Mouse (Mus musculus): ENCODE results near the gene Aldh1l1.

Aldh1l1 gene

DNA sequence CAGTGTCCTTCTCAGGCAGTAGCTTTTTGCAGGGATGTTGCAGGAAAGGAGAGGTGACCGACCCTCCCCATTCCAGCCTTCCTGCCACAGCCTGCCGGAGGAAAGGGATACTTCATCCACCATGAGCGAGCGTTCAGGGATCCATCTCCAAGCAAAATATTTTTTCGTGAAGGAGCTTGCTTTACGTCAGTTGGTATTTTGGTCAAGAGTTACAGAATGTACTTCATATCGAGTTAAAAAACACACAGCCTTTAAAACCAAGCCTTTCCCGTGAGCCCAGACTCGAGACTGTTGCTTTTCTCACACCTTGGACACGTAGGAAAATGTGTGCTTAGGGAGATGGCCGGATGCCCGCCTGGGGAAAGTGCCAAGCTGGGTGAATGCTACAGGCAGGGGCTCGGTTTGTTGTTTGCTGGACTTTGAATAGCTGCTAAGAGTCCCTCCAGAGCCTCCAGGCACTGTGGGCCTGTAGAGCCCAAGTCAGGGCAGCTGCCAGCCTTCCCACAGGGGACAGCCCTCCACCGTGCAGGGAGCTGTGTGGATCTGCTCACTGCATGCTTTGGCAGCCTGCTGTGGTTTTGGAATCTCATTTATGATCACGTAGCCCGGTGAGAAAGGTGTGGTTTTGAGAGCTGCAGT, 20.6 kb downstream of the Aldh1l1 start:
- in situ Hi-C loops (cut with MboI, MseI): no loop called here

DNA sequence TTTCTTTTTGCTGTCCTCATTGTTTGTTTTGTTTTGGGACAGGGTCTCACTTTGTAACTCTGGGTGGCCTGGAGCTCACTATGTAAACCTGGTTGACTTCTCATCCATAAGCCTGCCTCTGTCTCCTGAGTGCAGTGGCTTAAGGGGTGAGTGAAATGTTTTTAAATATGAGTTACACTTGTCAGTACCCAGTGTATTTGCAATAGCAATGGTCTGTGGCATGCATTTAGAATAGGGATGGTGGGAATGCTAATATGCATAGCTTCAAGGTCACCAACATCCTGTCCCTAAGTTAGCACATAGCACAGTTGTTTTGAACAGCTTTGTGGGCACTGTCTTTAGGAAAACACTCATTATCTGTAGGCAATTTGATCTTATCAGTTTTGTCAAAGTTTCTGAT, 21.2 kb downstream of the Aldh1l1 start:
- in situ Hi-C loops (cut with MboI, MseI): no loop called here

DNA sequence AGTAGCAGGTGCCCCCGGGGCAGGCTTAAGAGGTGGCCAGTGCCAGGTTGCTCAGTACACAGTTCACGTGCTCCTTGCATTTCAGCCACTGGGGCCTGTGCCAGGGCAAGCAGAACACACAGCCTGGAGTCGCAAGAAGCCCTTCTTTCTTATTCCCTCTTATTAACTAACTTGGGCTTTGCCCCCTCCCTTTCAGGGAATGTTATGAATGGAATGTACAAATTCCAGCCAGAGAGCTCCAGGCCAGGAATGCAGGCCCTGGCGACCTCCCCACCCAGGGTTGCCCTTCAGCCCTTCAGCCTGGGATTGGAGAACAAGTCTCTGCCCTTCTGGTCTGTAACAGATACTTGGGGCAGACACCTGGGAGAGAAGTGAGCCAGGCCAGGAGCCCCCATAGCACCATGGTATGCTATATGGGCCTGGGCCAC, 22.0 kb downstream of the Aldh1l1 start:
- in situ Hi-C loops (cut with MboI, MseI): no loop called here

DNA sequence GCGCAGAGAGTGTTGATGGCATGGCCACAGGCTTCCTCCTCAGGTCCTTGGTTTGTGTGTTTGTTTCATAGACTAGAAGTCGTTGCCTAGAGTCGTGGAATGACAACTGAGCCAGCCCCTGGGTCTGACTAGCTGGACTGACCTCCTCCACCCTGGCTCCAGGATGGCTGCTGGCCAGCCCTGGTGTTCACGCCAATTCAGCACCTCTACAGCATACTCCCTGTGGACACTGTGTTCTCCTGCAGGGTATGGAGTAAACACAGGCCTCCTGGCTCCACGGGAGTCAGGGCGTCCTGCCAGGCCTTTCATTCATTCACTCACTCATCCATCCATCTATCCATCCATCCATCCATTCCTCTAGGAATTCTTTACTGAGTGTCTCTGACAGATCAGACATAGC, 22.9 kb downstream of the Aldh1l1 start:
- in situ Hi-C loops (cut with MboI, MseI): no loop called here

DNA sequence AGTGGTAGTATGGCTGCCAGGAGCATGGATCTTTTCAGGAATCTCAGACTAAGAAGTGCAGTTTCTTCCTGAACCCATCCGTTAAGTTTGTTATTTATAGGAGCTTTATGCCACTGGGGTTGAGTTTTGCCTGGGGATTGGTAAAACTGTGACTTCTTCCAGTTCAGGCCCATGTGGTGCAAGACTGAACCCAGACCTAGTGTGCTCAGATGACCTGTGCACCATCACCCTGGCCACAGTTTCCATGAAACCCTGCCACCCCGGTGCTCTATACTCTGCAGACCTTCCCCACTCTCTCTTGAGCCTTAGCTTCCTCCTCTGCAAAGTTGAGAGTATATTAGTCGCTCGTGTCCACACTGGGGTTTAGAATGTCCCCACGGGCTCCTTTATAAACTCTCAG, 26.2 kb downstream of the Aldh1l1 start:
- in situ Hi-C loops (cut with MboI, MseI): loop anchor here (10.0 kb wide), 1 partner anchor 838 kb away; no protein-coding TSS in a partner anchor

DNA sequence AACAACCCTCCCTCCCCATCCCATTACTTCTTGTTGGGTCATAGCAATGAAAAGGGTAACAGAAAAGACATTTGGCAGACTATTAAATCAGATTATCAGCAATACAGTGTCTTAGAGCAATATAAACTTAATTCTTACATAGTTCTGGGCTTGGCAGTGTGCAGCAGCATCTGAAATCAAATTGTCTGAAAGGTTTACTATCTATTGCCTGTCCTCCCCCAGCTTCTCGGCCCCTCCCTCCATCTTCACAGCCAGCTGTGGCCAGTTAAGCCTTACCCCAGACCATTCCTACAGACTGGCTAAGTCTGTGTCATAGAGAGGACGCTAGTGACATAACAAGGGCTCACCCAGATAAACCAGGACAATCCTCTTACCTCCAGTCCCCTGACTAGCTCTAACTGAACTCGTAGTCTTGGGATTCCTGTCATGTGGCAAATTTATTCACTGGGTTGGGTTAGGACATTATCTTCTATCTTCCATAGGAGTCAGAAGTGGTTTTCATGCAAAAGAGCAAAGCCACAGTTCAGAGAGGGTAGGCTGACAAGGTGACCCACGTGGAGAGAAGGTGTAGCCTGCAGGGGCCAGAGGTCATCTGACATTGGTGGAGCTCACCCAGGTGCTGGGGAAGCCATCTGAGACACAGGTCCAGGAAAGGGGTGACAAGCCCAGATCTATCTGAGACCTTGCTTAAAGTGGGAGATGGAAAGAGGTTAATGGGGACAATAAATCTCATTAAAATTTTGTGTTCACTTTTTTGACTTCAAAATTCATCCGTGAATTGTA, 27.0 kb downstream of the Aldh1l1 start:
- in situ Hi-C loops (cut with MboI, MseI): loop anchor here (10.0 kb wide), 1 partner anchor 838 kb away; no protein-coding TSS in a partner anchor

DNA sequence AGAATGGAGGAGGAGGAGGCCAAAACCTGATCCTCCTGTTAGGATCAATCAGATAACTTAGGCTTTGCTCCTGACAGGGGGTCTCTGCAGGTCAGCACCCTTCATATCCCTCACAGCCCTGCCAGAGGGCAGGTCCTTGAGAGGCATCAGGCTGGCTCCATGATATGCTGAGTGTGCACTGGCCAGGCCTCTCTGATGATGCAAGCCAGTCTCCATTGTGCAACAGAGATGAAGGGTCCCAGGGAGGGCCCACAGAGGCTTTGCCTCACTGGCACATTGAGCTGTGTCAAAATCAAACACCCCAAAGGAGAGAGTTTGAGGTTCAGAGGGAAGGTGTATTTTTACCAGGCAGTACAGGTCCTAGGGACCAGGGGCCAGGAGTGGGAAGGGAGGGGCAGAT, 28.1 kb downstream of the Aldh1l1 start:
- in situ Hi-C loops (cut with MboI, MseI): loop anchor here (10.0 kb wide), 1 partner anchor 840 kb away; no protein-coding TSS in a partner anchor

DNA sequence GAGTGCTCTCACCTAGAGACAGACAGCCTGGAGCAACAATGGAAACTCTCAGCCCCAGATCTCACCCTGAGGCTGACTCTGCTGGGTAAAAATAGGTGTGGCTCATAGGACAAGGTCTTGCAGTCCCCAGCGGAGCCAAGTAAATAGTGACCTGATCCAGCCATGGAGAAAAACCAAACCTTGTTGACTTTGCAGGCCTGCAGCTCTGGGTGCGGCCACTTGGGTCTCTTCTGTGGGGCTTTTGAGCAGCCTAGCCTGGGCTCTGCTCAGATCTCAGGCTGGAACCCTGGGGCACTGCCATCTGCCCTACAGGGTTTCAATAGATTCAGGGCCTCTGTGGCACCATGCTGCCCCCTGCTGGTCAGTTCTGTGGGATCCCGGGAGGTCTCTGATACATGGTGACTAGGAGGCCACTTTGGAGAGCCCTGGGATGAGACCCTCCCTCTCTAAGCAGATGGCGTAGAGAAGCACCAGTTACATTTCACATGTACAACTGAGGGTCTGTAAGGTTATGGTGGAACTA, 28.7 kb downstream of the Aldh1l1 start:
- in situ Hi-C loops (cut with MboI, MseI): loop anchor here (5.0 to 10.0 kb wide), 2 partner anchors 63 to 840 kb away; no protein-coding TSS in a partner anchor

DNA sequence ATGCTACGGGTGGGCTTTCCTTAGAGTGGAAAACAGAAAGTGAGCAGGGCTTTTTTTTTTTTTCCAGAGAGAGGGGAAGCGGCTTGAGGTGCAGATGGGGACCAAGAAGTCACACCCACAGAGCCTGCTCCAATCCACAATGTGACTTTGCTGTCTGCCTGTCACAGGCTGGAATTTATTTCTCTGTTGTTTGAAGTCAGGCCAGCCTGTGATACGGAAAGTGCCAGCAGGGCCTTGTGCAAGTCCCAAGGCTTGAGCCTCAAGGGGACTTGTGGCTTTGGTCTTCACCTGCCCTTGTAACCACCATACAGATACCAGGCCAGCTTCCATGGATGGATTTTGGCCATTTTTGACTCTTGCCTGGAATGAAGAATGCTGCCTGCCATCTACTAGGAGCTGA, 32.7 kb downstream of the Aldh1l1 start:
- in situ Hi-C loops (cut with MboI, MseI): loop anchor here (5.0 to 10.0 kb wide), 2 partner anchors 67 to 844 kb away; no protein-coding TSS in a partner anchor

DNA sequence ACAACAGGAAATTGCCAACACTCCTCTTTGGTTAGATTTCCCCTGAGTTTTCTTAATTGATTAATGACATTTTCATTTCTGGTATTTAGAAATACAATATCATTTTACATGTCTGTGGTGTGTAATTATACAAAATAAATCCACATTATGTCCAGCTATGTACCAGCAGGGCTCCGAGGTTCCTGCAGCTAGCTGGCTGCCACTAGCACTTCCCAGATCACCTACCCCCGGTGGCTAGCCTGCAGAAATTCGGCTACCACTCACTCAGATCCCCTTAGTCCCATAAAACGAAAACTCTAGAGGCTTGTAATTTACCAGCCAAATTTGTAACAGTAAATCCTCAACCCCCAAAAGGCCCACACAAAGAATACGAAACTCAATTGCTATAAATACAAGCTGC, 33.1 kb downstream of the Aldh1l1 start:
- in situ Hi-C loops (cut with MboI, MseI): loop anchor here (5.0 to 10.0 kb wide), 2 partner anchors 67 to 845 kb away; no protein-coding TSS in a partner anchor

DNA sequence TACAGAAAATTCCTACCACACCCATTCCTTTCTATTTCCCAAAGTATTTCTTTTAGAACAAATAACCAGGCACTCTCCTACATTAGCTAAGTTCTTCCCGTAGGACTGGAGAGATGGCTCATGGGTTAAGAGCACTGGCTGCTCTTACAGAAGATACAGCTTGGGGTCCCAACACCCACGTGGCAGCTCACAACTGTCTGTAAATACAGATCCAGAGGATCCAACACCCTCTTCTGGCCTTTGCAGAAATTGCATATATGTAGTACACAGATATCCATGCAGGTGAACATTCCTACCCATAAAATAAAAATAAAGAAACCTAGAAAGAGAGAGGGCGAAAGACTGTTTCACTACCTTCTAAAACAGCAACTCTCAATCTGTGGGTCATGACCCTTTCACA, 40.2 kb downstream of the Aldh1l1 start:
- in situ Hi-C loops (cut with MboI, MseI): no loop called here

DNA sequence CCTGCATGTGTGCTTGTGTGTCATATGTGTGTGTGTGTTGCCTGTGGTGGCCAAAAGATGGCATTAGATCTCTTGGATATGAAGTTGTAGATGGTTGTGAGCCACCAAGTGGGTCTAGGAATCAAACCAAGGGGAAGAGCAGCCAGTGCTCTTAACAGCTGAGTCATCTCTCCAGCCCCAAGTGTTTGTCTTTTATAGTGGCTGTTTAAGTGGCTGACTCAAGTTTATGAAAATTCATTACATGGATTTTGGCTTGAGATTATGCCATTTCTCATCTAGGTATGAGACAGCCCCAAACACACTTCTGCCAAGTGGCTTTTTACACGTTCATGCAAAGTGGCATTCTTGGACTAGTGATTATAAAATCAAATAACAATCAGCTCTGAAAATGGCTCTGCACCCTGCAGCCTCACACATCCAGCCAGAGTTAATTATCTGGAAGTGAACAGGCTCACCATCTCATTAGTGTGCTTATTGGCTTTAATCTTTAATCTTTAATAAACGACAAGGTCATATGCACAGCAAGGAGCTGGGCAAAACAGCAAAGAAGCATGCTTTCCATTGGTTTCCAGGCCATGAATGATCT, 43.3 kb downstream of the Aldh1l1 start:
- in situ Hi-C loops (cut with MboI, MseI): no loop called here

DNA sequence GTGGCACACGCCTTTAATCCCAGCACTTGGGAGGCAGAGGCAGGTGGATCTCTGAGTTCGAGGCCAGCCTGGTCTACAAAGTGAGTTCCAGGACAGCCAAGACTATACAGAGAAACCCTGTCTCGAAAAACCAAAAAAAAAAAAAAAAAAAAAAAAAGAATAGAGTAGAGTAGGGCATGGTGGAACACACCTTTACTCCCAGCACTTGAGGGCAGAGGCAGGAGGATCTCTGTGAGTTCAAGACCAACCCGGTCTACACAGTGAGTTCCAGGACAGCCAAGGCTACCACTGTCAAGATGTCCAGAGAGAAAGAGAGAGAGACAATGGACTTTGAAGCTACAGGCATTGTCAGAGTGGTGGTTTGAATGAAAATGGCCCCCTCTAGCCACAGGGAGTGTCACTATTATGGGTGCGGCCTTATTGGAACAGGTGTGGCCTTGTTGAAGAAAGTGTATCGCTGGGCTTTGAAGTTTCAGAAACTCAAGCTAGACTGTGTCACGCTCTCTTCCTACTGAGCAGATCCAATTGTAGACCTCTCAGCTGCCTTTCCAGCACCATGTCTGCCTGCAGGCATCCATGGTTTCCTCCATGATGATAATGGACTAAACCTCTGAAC, 46.5 kb downstream of the Aldh1l1 start:
- in situ Hi-C loops (cut with MboI, MseI): no loop called here

DNA sequence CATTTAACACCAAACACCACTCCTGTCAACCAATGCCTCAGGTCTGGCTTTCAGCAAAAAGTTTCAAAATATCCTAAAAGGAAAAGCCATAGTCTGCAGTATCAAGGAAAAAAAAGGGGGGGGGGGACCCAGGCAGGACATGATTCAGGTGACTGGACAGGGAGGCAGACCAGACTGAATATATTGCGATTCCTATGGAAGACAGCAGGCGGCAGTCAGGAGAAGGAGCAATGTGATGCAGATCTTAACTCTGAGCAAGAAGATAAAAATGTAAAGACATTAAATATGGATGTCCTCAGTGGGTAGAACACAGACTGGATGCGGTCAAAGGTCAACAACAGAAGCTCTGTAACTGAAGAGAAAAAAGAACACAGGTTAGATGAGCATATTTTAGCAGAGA, 47.3 kb downstream of the Aldh1l1 start:
- in situ Hi-C loops (cut with MboI, MseI): no loop called here

DNA sequence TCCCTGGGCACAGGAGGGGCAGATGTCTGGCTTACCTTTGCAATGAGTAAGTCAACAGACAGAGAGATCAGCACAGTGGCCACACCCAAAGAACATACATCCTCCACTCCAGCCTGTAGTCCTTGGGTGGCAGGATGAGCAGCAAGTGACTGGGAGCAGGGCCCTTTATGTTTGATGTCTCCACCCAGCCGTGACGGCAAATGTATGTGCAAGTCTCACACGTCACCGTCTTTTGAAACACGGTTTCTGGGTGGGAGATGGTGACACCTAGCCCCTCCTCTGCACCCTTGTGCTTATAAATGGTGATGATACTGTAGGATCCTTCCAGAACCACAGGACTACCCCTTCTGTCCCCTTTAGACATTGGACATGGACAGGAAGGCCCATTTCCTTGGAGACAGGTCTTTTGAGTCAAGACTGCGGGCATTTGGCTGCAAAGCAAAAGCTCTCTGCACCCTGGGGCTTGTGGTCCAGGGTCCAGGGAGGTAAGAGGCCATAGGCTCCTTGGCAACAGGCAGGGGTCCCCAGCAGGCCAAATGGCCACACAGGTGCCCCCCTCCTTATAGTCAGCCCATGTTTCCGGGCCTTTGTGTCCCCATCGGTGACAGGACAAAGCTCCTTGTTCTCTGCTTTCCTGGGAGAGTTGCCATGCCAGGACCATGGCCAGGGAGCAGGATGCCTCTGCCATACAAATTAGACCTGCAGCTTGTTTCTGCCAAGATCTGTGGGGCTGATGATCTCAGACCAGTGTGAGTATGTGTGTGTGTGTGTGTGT, 48.7 kb downstream of the Aldh1l1 start:
- in situ Hi-C loops (cut with MboI, MseI): no loop called here

DNA sequence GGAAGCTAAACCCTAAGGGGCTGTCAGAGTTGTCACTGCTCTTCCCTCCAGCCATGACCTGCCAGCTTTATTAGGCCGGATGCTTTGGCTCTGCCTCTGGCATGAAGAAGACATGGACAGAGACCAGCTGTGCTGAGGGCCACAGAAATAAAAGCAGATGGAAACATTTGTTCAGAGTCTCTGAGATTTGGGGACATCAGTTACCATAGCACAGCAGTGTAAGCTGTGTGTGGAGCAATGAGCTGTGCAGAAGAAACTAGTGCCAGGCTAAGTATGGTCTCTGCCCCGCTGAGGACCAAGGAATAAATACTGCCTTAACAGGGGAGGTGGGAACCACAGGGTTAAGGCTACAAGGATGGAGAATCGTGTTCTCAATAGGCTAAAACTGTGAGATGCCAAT, 50.6 kb downstream of the Aldh1l1 start:
- in situ Hi-C loops (cut with MboI, MseI): no loop called here

DNA sequence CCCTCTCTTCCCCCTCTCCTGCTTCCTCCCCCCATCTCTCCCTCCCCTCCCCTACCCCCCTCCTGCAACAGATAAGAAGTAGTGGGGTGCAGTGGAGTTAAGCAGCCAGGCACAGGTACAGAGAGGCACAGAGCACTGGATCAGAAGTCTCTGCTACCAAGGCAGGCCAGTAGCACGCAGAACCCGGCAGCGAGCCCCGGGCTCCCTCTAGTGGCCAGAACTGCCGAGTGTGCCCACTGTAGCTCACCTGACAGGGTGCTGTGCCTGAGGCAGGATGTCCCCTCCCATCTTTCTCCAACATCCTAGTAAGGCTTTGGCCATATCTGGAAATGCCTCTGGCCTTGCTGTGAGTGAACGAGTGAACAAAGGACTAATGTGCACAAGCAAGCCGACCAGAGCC, 51.7 kb downstream of the Aldh1l1 start:
- in situ Hi-C loops (cut with MboI, MseI): no loop called here

DNA sequence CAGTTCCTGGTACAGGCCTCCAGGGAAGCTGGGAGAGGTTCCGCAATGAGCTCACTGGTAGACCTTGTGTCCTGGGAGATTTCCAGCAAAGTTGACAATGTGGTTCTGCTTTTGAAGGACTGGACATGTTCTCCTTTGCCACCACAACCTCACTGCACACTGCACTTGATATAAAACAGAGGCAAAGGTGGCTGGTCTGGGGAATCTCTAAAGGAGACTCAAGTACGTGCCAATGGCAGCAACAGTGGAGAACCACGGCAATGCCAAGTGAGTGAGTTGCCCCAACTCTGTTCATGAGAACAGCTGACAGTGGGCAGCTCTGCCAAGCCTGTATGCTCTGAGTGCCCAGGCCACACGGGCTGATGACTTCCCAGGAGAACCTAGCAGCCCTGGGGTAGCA, 53.0 kb downstream of the Aldh1l1 start:
- in situ Hi-C loops (cut with MboI, MseI): no loop called here

DNA sequence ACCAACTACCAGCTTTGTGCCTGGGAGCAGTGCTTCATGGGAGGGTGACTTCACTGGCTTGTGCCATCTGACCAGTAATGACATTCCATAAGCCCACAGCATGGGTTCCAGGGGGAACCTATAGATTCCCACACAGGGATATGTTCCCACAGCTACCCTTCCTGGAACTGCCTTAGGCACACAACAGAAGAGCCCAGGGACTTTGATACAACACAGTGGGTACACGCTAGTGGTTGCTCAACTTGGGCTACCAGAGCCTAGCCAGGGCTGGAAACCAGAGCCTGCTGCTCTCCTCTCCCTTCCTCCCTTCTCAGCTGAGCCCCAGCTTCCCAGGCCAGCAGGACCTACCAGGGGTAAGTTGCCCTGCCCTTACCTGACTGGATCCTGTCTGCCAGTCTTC, 54.3 kb downstream of the Aldh1l1 start:
- in situ Hi-C loops (cut with MboI, MseI): no loop called here

DNA sequence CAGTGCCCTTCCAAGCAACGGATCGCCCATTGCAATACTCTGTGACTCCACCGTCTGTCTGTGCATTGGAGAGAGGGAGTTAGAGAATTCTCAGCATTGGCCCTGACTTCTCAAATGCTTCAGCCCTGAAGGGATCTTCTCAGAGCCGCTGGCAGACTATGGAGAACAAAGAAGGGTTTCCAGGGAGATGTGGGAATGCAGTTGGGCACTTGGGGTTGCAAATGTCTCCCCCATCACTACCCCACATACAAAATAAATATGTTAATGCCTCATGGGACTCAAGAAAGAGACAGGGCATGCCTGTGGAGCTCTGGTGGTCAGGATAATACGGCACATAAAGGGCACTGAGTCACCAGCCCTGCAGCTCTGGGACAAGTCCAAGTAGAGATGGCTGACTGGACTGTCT, 55.1 kb downstream of the Aldh1l1 start:
- in situ Hi-C loops (cut with MboI, MseI): no loop called here

DNA sequence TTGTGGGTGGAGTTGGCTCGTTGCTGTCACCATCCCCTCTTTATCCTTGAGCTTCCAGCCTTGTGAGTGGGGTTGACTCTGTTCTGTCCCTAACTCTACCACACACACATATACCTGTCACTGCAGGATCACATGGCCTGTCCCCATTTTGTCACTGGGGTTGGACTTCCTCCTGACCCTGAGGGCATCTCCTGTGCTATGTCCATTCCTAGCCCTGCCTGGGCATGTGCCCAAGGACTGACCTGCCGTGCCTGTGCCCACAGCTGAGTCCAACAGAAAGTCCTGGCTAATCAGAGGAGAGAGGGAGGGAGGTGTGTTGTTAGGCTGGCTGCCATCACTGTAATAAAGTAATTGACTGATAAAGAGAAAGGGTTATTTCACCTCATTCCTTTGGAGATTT, 58.2 kb downstream of the Aldh1l1 start:
- in situ Hi-C loops (cut with MboI, MseI): no loop called here

Data from regulatory T cell (primary cell).